Mouse (Mus musculus) spleen, postnatal 4 days (tissue): ENCODE measurements around the gene Fat2.

Experiments used
- DNase-seq, 2 experiments: peaks; one replicate each; pipeline ENCODE4 v3.0.0; 2022; ENCODE audit warnings: low spot score in 2 of 2

Gene Fat2

DNA sequence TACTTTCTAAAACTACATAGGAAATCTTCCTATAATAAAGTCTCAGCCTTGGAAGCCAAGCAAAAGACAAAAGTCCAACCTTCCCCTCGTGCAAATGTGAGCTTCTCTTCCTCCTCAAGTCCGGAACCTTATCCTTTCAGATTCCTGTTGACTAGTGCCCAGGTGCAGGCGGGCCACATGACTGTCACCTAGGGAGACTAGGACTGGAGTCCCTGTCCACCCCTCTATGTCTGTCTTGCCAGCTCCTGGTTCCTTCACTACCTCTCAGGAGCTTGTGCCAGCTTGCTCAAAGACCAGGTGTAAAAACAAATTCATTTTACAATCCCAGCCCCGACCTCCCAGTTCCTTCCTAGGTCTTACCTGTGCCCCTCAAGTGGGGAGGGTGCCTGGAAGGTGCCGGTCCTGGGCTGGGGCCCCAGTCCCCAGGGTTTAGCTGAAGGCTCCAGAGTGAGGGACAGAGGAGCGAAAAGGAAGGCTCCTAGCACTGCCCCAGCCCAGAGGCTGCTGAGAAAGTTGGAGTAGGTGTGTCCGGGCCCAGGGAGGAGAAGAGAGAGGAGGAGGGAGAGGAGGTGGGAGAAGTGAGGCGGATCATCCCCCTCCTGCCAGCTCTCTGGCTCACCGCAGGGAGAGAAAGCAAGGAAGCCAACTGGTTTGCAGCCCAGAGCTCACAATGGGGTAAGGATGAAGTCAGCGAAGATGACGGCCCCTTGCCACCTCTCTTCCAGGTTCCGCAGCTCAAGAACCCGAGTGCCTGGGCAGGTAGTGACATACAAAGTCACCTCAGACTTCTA lies at the start of gene Fat2:
Fat2 (minus strand) TSS at position 464 of the 791 bp plus-strand sequence.
- DNase-seq: no peak

DNA sequence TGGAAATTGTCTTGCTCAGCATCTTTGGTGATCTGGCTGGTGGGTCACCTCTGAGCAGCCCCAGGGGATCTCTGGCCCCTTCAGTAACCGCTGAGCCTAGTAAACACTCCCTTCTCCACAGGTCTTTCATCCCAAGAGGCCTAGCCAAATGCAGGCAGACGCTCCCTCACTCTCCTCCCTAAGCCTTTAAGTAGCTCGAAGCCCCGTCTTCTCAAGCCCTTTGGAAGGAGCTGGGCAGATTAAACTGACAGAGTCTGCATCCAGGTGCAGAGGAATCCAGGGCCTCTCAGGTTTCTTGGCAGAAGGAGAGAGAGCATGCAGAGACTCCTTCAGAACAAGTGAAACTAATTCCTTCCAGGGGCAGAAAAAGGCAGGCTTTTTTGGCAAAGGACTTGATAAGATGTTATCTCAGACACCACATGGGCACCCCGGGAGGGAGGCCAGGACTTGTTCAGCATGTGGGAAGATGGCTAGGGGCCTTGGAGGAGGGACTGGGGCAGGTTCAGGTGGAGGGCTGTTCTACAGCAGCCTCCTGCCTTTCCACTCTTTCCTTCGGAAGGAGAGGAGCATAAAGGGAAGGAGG lies 47.2 kb upstream of the Fat2 start:
- no peak for DNase-seq

- DNase-seq: no peak
Measured at GRCm38 (mm10) chr11:55380908-55381307, 44.5 kb upstream of the Fat2 start.

GRCm38 (mm10) chr11:55378371-55378770 lies 42.0 kb upstream of the Fat2 start:
- DNase-seq: no peak

GRCm38 (mm10) chr11:55373838-55374237 lies 37.5 kb upstream of the Fat2 start:
- DNase-seq: no peak

- no peak for DNase-seq
Measured at GRCm38 (mm10) chr11:55373373-55373772, 37.0 kb upstream of the Fat2 start.

DNA sequence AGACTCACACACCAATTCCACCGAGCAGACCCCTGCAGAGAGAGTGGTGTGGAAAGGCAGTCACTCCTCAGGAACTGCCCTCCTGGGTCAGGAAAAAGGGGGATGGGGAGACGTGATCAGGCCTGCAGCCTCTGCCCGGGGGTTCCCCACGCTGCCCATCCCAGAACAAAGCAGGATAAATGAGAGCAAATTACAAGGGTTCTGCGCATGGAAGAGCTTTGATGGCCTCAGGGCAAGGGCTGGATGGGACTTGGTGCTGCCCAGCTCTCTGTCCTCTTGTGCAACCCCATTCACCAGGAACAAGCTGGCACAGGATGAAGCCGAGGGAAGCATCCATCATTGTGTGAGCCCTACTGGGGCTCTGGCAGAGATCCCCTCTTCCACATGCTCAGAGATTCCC lies 35.6 kb upstream of the Fat2 start:
- no peak for DNase-seq

GRCm38 (mm10) chr11:55369093-55369471 lies 32.7 kb upstream of the Fat2 start:
- no peak for DNase-seq

DNA sequence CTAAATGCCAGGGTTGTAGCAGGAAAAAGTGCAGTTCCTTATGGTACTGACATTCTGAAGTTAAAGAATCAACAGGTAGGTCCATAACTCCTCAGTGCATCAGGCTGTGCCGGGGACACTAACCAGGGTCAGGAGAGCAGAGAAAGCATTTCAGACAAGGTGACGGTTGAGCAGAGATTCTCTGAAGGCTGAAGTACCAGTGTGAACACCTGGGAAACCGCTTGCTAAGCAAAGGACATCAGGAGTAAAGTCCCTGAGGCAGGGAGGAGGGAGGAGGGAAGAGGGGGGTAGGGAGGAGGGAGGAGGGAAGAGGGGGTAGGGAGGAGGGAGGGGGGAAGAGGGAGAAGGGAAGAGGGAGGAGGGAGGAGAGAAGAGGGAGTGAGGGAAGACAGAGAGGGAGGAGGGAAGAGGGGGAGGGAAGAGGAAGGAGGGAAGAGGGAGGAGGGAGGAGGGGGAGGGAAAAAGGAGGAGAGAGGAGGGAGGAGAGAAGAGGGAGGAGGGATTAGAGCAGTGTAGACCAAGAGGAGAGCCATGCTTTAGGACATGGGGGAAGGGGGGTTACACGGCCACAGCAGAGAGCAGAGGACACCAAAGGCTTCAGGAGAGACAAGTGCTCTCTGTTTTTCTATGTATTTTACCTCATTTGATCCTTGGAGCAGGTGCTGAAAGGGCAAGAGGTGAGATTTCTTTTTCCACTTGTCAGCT lies 32.2 kb upstream of the Fat2 start:
- no peak for DNase-seq

DNA sequence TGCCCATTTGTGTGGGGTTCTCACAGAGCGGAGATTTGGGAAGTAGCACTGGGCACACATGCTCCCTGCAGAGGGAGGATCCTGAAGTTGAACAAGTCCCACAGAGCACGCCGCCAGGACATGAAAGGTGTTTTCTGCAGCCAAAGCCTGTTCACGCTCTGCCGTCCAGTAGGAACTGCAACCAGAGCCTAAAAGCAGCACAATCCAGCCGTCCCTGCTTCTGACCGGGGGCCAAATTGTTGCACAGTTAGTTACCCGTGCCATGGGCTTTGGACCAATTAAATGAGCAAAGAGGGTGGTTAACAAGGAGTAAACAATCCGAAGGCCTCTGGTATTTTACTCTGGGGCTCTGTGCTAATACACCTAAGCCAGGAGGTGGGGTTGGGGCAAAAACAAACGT lies 31.4 kb upstream of the Fat2 start:
- no peak for DNase-seq

GRCm38 (mm10) chr11:55365840-55366239 lies 29.5 kb upstream of the Fat2 start:
- DNase-seq: no peak

GRCm38 (mm10) chr11:55365242-55365641 lies 28.9 kb upstream of the Fat2 start:
- no peak for DNase-seq

GRCm38 (mm10) chr11:55364662-55365061 lies 28.3 kb upstream of the Fat2 start:
- DNase-seq: no peak

GRCm38 (mm10) chr11:55358094-55358783 lies 21.9 kb upstream of the Fat2 start:
- DNase-seq: no peak

DNA sequence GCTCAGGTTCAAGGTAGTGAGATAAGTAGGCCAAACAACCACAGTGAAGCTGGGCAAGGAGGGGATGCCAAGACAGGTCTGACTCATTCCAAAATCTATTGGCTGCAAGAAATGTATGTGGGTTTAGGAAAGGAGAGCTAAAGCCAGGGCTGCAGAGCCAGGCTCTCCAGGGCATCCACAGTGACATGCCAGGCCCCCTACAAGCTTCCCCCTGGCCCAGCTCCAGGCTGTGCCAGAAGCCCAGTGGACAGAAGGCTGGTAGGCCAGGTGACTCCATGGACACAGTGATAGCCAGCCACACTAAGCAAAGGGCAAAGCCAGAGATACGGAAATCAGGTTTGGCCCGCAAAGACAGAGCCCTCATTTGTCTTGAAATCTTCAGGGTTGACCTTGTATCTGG lies 20.5 kb upstream of the Fat2 start:
- DNase-seq: no peak

GRCm38 (mm10) chr11:55341961-55342371 lies 5.6 kb upstream of the Fat2 start:
- DNase-seq: no peak

DNA sequence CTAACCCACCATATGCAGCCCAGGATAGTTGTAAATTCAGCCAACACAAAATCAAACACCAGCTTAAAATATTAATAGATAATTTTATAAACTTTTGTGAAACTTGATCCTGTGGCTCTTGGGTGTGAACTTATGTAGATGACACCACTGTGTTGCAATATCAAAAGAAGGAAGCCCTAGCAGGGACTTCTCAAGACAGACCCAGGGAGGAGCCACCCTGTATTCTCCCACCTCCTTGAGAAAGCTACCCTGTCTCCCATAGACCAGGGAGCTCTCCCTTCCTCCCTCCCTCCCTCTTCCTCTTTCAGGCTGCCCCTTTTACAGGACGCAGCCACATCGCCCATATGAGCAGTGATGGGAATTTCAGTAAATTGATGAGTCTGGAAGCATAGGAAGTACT lies 4.4 kb upstream of the Fat2 start:
- no peak for DNase-seq

DNA sequence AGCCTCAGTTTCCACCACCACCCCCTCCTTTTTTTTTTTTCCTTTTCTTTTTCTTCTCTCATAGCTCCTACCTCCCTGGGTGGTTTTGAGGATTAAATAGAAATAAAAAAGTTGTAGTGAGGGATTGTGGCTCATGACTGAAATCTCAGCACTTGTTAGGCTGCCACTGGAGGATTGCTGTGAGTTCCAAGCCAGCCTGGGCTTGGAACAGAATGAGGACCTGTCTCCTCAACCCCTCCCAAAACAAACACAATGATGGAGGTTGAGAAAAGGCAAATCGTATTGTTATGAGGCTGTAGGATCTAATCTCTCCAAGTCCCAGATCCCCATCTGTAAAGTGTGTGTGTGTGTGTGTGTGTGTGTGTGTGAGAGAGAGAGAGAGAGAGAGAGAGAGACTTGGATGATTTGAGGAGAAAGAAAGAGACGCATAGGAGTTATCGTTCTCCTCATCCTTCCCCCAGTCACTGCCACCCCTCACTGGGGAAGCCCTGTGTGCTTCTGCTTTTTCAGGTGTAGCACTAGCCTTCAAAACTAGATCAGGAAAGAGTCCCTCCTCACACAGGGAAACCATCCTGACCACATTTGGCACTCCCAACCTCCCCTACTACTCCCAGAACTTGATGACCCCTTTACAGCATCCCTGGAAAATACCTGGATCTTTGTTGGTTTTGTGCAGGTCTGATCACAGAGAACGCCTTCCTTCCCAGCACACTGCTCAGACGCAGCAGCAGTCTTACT lies 837 bp upstream of the Fat2 start:
- no peak for DNase-seq

GRCm38 (mm10) chr11:55335314-55336076 lies 869 bp downstream of the Fat2 start:
- DNase-seq: no peak

DNA sequence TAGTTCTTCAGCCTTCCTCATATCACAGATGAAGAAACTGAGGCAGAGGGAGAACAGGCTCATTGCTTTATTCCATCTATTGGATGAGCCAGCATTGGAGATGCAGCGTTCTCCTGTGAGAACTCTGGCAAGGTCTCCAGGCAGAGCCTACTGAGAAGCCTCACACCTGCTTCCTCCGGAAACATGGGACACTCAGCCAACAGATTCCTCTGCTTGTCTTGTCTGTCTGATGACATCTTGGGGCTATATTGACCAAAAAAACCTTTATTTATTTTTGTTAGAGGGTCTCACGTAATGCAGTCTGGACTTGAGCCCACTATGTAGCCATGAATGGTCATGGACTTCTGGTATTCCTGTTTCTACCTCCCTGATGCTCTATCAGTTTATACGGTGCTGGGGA lies 1.8 kb downstream of the Fat2 start:
- DNase-seq: no peak

GRCm38 (mm10) chr11:55334063-55334462 lies 2.3 kb downstream of the Fat2 start:
- DNase-seq: no peak
